Mouse (Mus musculus) right cerebral cortex, postnatal 14 days (tissue): ENCODE results near the gene Gm49359.
"Not testable (repeated sequence)": the region's sequence is repeated elsewhere in the genome, so short reads cannot be mapped to it uniquely, and the experiment has no call there.

Source experiments
- DNase-seq: peaks from one replicate; pipeline ENCODE4 v3.0.0; 2022

Gene Gm49359

GRCm38 (mm10) chr13:62466424-62467334, at the start of gene Gm49359:
Gene Gm49359 (minus strand): TSS chr13:62466832.
- peak; percentile 82 for DNase-seq

GRCm38 (mm10) chr13:62510641-62511420, 44.2 kb upstream of the Gm49359 start:
- not testable (repeated sequence) for DNase-seq

GRCm38 (mm10) chr13:62472661-62473060, 6.0 kb upstream of the Gm49359 start:
- not testable (repeated sequence) for DNase-seq

GRCm38 (mm10) chr13:62469947-62470346, 3.3 kb upstream of the Gm49359 start:
- DNase-seq: not testable (repeated sequence)
